Mouse (Mus musculus) ES-Bruce4 (cell line): Measurements from ENCODE around the gene Krt78. TPM values are rescaled to one million over a fixed set of nuclear protein-coding genes. Genes with fewer than 3 reads are reported as not detected.

Experiments
- H3K27ac ChIP-seq: 2 replicates; pipeline ENCODE4 v1.5.1; 2012; ENCODE audit warnings: low read length, inconsistent platforms; ENCODE audit not compliant: insufficient read depth
- H3K27me3 ChIP-seq: 2 replicates; pipeline ENCODE4 v1.6.1; 2012; ENCODE audit warnings: mild to moderate bottlenecking, low read length, inconsistent platforms; ENCODE audit not compliant: control insufficient read depth, poor library complexity, insufficient read depth, severe bottlenecking
- H3K36me3 ChIP-seq: 2 replicates; pipeline ENCODE4 v1.6.1; 2012; ENCODE audit warnings: inconsistent platforms, mild to moderate bottlenecking, low read length, moderate library complexity; ENCODE audit not compliant: control insufficient read depth, poor library complexity, insufficient read depth, severe bottlenecking
- H3K4me1 ChIP-seq: one replicate; pipeline ENCODE4 v1.8.1; 2011; ENCODE audit warnings: low read length; ENCODE audit not compliant: control insufficient read depth, insufficient read depth
- H3K4me3 ChIP-seq: 2 replicates; pipeline ENCODE4 v1.5.1; 2011; ENCODE audit warnings: low read depth, mild to moderate bottlenecking, low read length
- H3K9ac ChIP-seq: 2 replicates; pipeline ENCODE4 v1.6.1; 2012; ENCODE audit warnings: low read depth, mild to moderate bottlenecking, inconsistent platforms; ENCODE audit not compliant: poor library complexity, severe bottlenecking
- H3K9me3 ChIP-seq: replicated peaks from 2 replicates; pipeline ENCODE4 v1.6.1; 2012; ENCODE audit warnings: mild to moderate bottlenecking, low read length, inconsistent platforms; ENCODE audit not compliant: control insufficient read depth, poor library complexity, insufficient read depth, severe bottlenecking
- CTCF ChIP-seq: IDR thresholded peaks from one replicate; pipeline ENCODE4 v1.8.1; 2011; ENCODE audit warnings: low read depth, low read length
- EP300 ChIP-seq: IDR thresholded peaks from 2 replicates; pipeline ENCODE4 v1.6.1; 2011; ENCODE audit warnings: low read depth, low read length; ENCODE audit not compliant: insufficient read depth
- POLR2A ChIP-seq: IDR thresholded peaks from one replicate; pipeline ENCODE4 v1.8.1; 2011; ENCODE audit warnings: low read length; ENCODE audit not compliant: insufficient read depth
- polyA plus RNA-seq: library from polyadenylated mRNA; stranded (reverse); fragments of >200 nt; gene quantifications from 2 replicates; pipeline ENCODE4 v1.2.4, GENCODE M21; 2011; ENCODE audit warnings: low read depth; ENCODE audit not compliant: missing spikeins, insufficient read depth, insufficient read length

Krt78 gene
- polyA plus RNA-seq, 1 experiment: not detected

- H3K9ac ChIP-seq: no peak overlapping the region
- TF ChIP-seq CTCF (no peak), POLR2A (no peak)
Measured at GRCm38 (mm10) chr15:101929666-101930065, 24.4 kb downstream of the Krt78 start.

GRCm38 (mm10) chr15:101929087-101929486, 25.0 kb downstream of the Krt78 start:
- Histone ChIP-seq H3K27me3 (no peaks in the 10 kb centered on the region), H3K9me3 (no peaks in the 10 kb centered on the region), H3K9ac (no peak overlapping the region), H3K27ac (no peak overlapping the region), H3K4me3 (no peak overlapping the region), H3K36me3 (no peaks in the 10 kb centered on the region), H3K4me1 (no peaks in the 10 kb centered on the region)
- no peak for TF ChIP-seq EP300

More at GRCm38 (mm10) chr15:101929666-101930065, 24.4 kb downstream of the Krt78 start:
- Histone ChIP-seq H3K9me3 (no peaks in the 10 kb centered on the region), H3K27ac (no peak overlapping the region), H3K4me1 (no peaks in the 10 kb centered on the region), H3K36me3 (no peaks in the 10 kb centered on the region), H3K27me3 (no peaks in the 10 kb centered on the region), H3K4me3 (no peak overlapping the region; the same call in 1 of the 2 replicates)

GRCm38 (mm10) chr15:101927340-101928080, 26.6 kb downstream of the Krt78 start:
- no peaks in the 10 kb centered on the region for H3K27me3 ChIP-seq
- H3K27ac ChIP-seq: no peak overlapping the region
- H3K9ac ChIP-seq: no peak overlapping the region
- H3K36me3 ChIP-seq: no peaks in the 10 kb centered on the region
- no peak overlapping the region for H3K4me3 ChIP-seq
- no peak for TF ChIP-seq EP300
- TF ChIP-seq CTCF: no peak
- no peak for TF ChIP-seq POLR2A
- no peaks in the 10 kb centered on the region for H3K9me3 ChIP-seq
- no peaks in the 10 kb centered on the region for H3K4me1 ChIP-seq

- TF ChIP-seq EP300: no peak
- TF ChIP-seq CTCF: no peak
- TF ChIP-seq POLR2A: no peak
- Histone ChIP-seq H3K9me3 (no peaks in the 10 kb centered on the region), H3K4me3 (no peak overlapping the region), H3K9ac (no peak overlapping the region), H3K27ac (no peak overlapping the region), H3K36me3 (no peaks in the 10 kb centered on the region), H3K27me3 (no peaks in the 10 kb centered on the region), H3K4me1 (no peaks in the 10 kb centered on the region)
Measured at GRCm38 (mm10) chr15:101925041-101925440, 29.0 kb downstream of the Krt78 start.

GRCm38 (mm10) chr15:101924635-101925034, 29.5 kb downstream of the Krt78 start, which contains the start of gene Krt4:
TSS of gene Krt4 (minus strand) at chr15:101924735.
- Histone ChIP-seq H3K4me3 (peak within 1 kb of the TSS; percentile 8), H3K9me3 (no peaks in the 10 kb centered on the region), H3K4me1 (no peaks in the 10 kb centered on the region), H3K36me3 (no peaks in the 10 kb centered on the region), H3K27ac (no peak within 1 kb of the TSS), H3K9ac (no peak within 1 kb of the TSS), H3K27me3 (no peaks in the 10 kb centered on the region)
- TF ChIP-seq EP300 (no peak), POLR2A (no peak), CTCF (no peak)

- Histone ChIP-seq H3K27me3 (no peaks in the 10 kb centered on the region), H3K9ac (no peak overlapping the region), H3K4me3 (no peak overlapping the region), H3K9me3 (no peaks in the 10 kb centered on the region), H3K36me3 (no peaks in the 10 kb centered on the region), H3K27ac (no peak overlapping the region), H3K4me1 (no peaks in the 10 kb centered on the region)
- TF ChIP-seq CTCF (no peak), POLR2A (no peak), EP300 (no peak)
Measured at GRCm38 (mm10) chr15:101922296-101922695, 31.8 kb downstream of the Krt78 start.
